Mouse (Mus musculus): Measurements from ENCODE around the gene Atr. TPM values are rescaled to one million over a fixed set of nuclear protein-coding genes. Genes with fewer than 3 reads are reported as not detected.

The Atr gene
- polyA plus RNA-seq, 1 experiment from 2014 or later: 16.9 TPM

DNA sequence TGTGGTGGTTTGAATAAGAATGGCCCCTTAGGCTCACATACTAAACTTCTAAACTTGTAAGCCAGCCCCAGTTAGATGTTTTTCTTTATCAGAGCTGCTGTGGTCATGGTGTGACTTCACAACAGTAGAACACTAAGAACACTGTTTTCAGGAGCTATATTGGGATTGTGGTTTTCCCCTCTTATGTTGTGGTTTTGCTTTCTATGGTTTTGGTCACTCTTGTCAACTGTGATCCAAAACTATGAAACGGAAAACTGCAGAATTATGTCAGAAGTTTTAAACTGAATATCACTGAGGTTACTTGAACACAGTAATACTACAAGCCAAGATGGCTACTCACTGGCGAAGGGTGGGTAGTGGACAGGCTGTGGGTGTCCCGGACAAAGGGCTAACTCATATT lies 24.6 kb upstream of the Atr start:
- H3K9me3 ChIP-seq (replicated peaks; ENCODE audit: control insufficient read depth, low read length): no peaks in the 10 kb centered on the region
- 89% methylated on average over 3 of the region's 3 CpGs for WGBS (ENCODE audit: insufficient replicate concordance)
- no peak overlapping the region for H3K9ac ChIP-seq (ENCODE audit: low read depth, low read length)
- no peak for ATAC-seq (replicated peaks; ENCODE audit: insufficient number of reproducible peaks, low FRiP score, low TSS enrichment)
- no peak overlapping the region for H3K4me3 ChIP-seq (ENCODE audit: low read depth, low read length)
- H3K36me3 ChIP-seq (ENCODE audit: control insufficient read depth, insufficient read depth, low read length): no peaks in the 10 kb centered on the region
- no peak overlapping the region for H3K27ac ChIP-seq (ENCODE audit: low read depth, low read length)
- H3K27me3 ChIP-seq (ENCODE audit: control insufficient read depth, insufficient read depth, low read length): no peaks in the 10 kb centered on the region
- no peak overlapping the region for H3K4me2 ChIP-seq
- H3K4me1 ChIP-seq (ENCODE audit: control insufficient read depth, insufficient read depth, low read length): no peaks in the 10 kb centered on the region

DNA sequence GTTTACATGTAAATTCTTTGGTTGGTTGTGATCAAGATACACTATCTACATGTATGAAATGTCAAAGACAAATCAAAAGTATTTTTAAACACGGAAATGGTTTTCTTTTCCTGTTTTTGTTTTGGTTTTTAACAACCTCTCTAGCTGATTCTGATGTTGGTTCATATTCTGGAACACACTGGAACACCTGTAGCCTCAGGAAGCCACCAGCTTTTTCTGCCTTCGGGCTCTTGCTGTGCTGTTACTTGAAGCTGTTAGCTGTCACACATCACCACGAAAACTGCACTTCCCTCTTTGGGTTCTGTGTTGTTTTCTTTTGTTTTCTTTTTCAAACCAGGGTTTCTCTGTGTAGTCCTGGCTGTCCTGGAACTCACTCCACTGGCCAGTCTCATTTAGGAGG lies 22.6 kb upstream of the Atr start:
- 64% methylated on average over 3 of the region's 3 CpGs for whole genome bisulfite sequencing (ENCODE audit: insufficient replicate concordance)
- H3K9ac ChIP-seq (ENCODE audit: low read depth, low read length): no peak overlapping the region
- no peak for ATAC-seq (replicated peaks; ENCODE audit: insufficient number of reproducible peaks, low FRiP score, low TSS enrichment)

DNA sequence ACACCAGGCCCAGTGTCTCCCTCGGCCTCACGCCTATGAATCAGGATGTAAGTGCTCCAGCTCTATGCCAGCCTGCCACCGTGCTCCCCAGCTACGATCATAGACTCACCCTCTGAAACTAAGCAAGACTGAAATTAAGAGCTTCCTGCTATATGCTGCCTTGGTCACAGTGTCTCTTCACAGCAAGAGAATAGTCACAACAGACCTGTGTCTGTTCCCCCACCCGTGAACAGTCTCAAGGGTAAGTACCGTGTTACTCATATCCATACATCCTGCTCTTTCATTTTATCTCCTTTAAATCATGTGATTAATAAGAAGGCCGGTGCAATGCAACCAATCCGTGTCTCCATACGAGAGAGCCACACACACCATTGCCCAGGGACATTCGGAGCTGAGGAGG lies 21.7 kb upstream of the Atr start:
- 87% methylated on average over 10 of the region's 10 CpGs for WGBS (ENCODE audit: insufficient replicate concordance)
- Histone ChIP-seq H3K9ac (ENCODE audit: low read depth, low read length) (no peak overlapping the region), H3K36me3 (ENCODE audit: control insufficient read depth, insufficient read depth, low read length) (no peaks in the 10 kb centered on the region), H3K4me2 (no peak overlapping the region), H3K4me3 (ENCODE audit: low read depth, low read length) (no peak overlapping the region), H3K27me3 (ENCODE audit: control insufficient read depth, insufficient read depth, low read length) (no peaks in the 10 kb centered on the region), H3K4me1 (ENCODE audit: control insufficient read depth, insufficient read depth, low read length) (no peaks in the 10 kb centered on the region), H3K9me3 (replicated peaks; ENCODE audit: control insufficient read depth, low read length) (no peaks in the 10 kb centered on the region), H3K27ac (ENCODE audit: low read depth, low read length) (no peak overlapping the region)
- no peak for ATAC-seq (replicated peaks; ENCODE audit: insufficient number of reproducible peaks, low FRiP score, low TSS enrichment)

More for the DNA sequence above, 22.6 kb upstream of the Atr start:
- H3K36me3 ChIP-seq (ENCODE audit: control insufficient read depth, insufficient read depth, low read length): no peaks in the 10 kb centered on the region
- H3K4me2 ChIP-seq: no peak overlapping the region
- H3K9me3 ChIP-seq (replicated peaks; ENCODE audit: control insufficient read depth, low read length): no peaks in the 10 kb centered on the region
- no peak overlapping the region for H3K27ac ChIP-seq (ENCODE audit: low read depth, low read length)
- H3K27me3 ChIP-seq (ENCODE audit: control insufficient read depth, insufficient read depth, low read length): no peaks in the 10 kb centered on the region
- H3K4me3 ChIP-seq (ENCODE audit: low read depth, low read length): no peak overlapping the region
- no peaks in the 10 kb centered on the region for H3K4me1 ChIP-seq (ENCODE audit: control insufficient read depth, insufficient read depth, low read length)

DNA sequence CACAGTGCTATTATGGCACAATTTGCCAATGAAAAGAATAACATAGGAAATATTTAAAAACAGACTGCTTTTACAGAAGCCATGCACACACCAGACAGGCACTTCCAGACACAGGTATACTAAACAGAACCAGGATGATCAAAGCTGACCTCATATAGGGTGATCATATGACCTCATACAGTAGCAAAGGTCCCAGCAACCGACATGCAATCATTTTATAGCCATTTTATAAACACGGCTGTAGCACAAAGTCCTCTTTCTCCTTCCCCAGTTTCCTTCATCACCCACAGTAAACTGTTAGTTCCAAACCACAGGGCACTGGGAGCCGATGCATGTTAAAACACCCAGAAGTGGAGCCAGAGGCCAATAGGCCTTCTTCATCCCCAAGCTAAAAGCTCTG lies 18.0 kb upstream of the Atr start:
- 74% methylated on average over 3 of the region's 3 CpGs for WGBS (ENCODE audit: insufficient replicate concordance)
- Histone ChIP-seq H3K36me3 (ENCODE audit: control insufficient read depth, insufficient read depth, low read length) (no peaks in the 10 kb centered on the region), H3K9me3 (replicated peaks; ENCODE audit: control insufficient read depth, low read length) (no peaks in the 10 kb centered on the region), H3K9ac (ENCODE audit: low read depth, low read length) (no peak overlapping the region), H3K27me3 (ENCODE audit: control insufficient read depth, insufficient read depth, low read length) (peaks cover 11% of the 10 kb centered on the region), H3K27ac (ENCODE audit: low read depth, low read length) (no peak overlapping the region), H3K4me2 (no peak overlapping the region), H3K4me3 (ENCODE audit: low read depth, low read length) (no peak overlapping the region), H3K4me1 (ENCODE audit: control insufficient read depth, insufficient read depth, low read length) (no peaks in the 10 kb centered on the region)
- ATAC-seq (replicated peaks; ENCODE audit: insufficient number of reproducible peaks, low FRiP score, low TSS enrichment): no peak

DNA sequence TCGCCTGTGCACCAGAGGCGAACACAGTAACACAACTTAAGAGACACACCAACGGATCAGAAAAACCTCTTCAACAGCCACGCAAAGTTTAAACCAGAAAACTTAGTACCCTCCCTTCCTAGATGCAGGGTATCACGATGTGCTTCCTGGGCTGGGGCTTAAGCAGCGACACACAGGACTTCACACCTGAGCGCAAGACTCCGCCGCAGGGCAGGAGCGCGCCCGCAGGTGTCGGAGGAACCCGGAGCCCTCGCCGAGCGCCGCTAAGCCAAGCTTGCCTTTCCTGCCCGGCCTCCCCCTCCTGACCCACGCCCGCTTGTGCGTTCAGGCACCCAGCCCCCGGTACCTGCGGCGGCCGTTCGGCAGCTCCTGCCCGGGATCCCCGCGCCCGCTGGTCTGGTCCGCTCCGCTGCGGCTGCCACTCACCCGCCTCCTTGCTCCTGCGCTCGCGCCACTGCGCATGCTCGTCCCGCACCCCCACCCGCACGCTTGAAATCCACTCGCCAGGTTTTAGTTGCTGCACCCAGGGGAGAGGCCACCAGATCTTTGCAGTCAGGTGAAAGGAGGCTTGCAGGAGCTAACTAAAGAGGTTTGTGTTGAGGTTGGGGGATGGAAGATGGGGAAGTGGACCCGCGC lies 12.5 kb upstream of the Atr start, which contains the start of gene Pls1:
Gene Pls1 (minus strand): TSS at position 487 of the 636 bp plus-strand sequence.
- H3K9ac ChIP-seq (ENCODE audit: low read depth, low read length): peak within 1 kb of the TSS; percentile 68
- H3K4me3 ChIP-seq (ENCODE audit: low read depth, low read length): peak within 1 kb of the TSS; percentile 59
- peak within 1 kb of the TSS; percentile 99 for H3K4me2 ChIP-seq
- H3K36me3 ChIP-seq (ENCODE audit: control insufficient read depth, insufficient read depth, low read length): no peaks in the 10 kb centered on the region
- H3K27ac ChIP-seq (ENCODE audit: low read depth, low read length): no peak within 1 kb of the TSS
- ATAC-seq (replicated peaks; ENCODE audit: insufficient number of reproducible peaks, low FRiP score, low TSS enrichment): peak; percentile 65
- no peaks in the 10 kb centered on the region for H3K9me3 ChIP-seq (replicated peaks; ENCODE audit: control insufficient read depth, low read length)
- peaks cover 22% of the 10 kb centered on the region for H3K27me3 ChIP-seq (ENCODE audit: control insufficient read depth, insufficient read depth, low read length)
- WGBS (ENCODE audit: insufficient replicate concordance): 1% methylated on average over 45 of the region's 46 CpGs
- H3K4me1 ChIP-seq (ENCODE audit: control insufficient read depth, insufficient read depth, low read length): no peaks in the 10 kb centered on the region

DNA sequence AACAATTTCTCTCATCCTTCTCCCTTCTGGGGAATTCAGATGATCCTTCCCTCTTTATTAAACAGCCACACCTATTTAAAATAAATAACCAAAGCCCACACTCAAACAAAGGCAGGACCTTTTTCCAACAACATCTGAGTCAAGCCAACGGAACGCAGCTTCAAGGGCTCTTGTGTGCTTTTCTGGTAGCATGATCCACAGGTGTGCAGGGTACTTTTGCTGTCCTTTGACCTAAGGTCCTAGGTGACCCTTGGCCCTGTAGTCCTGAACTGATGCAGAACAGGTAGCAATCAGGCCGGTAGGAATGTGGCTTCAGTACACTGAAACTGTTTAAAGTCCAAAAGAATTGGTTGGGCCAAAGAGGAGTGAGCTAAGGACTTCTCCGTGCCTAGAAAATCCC lies 11.7 kb upstream of the Atr start:
- Histone ChIP-seq H3K4me1 (ENCODE audit: control insufficient read depth, insufficient read depth, low read length) (no peaks in the 10 kb centered on the region), H3K27ac (ENCODE audit: low read depth, low read length) (no peak overlapping the region), H3K36me3 (ENCODE audit: control insufficient read depth, insufficient read depth, low read length) (no peaks in the 10 kb centered on the region), H3K9me3 (replicated peaks; ENCODE audit: control insufficient read depth, low read length) (no peaks in the 10 kb centered on the region), H3K4me3 (ENCODE audit: low read depth, low read length) (no peak overlapping the region), H3K9ac (ENCODE audit: low read depth, low read length) (no peak overlapping the region), H3K4me2 (no peak overlapping the region), H3K27me3 (ENCODE audit: control insufficient read depth, insufficient read depth, low read length) (peaks cover 22% of the 10 kb centered on the region)
- WGBS (ENCODE audit: insufficient replicate concordance): 65% methylated on average over 4 of the region's 4 CpGs
- ATAC-seq (replicated peaks; ENCODE audit: insufficient number of reproducible peaks, low FRiP score, low TSS enrichment): no peak

DNA sequence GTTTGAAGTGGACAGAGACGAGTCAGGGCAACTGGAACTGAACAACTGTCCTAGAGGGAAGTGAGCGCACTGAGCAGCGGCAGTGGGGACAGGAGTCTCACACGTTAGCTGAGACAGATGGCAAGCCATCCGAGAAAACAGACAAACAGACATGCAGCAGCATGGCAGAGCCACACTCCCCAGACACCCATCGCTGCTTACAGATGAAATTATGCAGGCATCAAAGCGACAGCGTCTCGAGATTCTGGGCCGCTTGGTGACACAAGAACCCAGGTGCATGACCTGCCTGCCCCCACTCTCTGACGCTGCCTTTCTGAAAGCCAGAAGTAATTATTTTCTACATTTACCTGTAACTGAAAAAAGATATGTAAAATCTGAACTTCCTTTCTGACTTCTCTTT lies 5.7 kb upstream of the Atr start:
- Histone ChIP-seq H3K27ac (ENCODE audit: low read depth, low read length) (no peak overlapping the region), H3K36me3 (ENCODE audit: control insufficient read depth, insufficient read depth, low read length) (no peaks in the 10 kb centered on the region), H3K9ac (ENCODE audit: low read depth, low read length) (0 out of 2 replicates have a peak overlapping the region, but pooled peaks have one; percentile 5), H3K4me1 (ENCODE audit: control insufficient read depth, insufficient read depth, low read length) (no peaks in the 10 kb centered on the region), H3K27me3 (ENCODE audit: control insufficient read depth, insufficient read depth, low read length) (no peaks in the 10 kb centered on the region), H3K4me3 (ENCODE audit: low read depth, low read length) (no peak overlapping the region), H3K9me3 (replicated peaks; ENCODE audit: control insufficient read depth, low read length) (no peaks in the 10 kb centered on the region), H3K4me2 (no peak overlapping the region)
- ATAC-seq (replicated peaks; ENCODE audit: insufficient number of reproducible peaks, low FRiP score, low TSS enrichment): no peak
- 64% methylated on average over 11 of the region's 11 CpGs for WGBS (ENCODE audit: insufficient replicate concordance)

DNA sequence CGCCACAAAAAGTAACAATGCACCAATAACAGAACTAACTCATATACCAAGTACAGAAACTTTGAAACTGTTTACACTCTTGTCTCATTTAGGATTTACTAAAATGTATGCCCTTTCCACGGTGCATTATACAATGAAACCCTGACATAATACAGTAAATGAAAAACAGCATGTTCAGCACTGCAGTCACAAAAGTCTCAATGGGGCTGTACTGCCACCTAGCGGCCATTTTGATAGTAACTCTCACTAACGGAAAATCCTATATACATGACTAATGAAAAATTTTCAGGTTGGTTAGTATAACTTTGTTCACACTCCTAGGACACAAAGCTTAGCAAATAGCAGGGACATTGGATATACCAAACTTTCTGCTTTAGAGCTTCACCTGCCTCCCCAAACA lies 4.5 kb upstream of the Atr start:
- no peaks in the 10 kb centered on the region for H3K36me3 ChIP-seq (ENCODE audit: control insufficient read depth, insufficient read depth, low read length)
- H3K27me3 ChIP-seq (ENCODE audit: control insufficient read depth, insufficient read depth, low read length): no peaks in the 10 kb centered on the region
- H3K9ac ChIP-seq (ENCODE audit: low read depth, low read length): no peak overlapping the region
- ATAC-seq (replicated peaks; ENCODE audit: insufficient number of reproducible peaks, low FRiP score, low TSS enrichment): no peak
- H3K4me2 ChIP-seq: no peak overlapping the region
- H3K27ac ChIP-seq (ENCODE audit: low read depth, low read length): no peak overlapping the region
- H3K9me3 ChIP-seq (replicated peaks; ENCODE audit: control insufficient read depth, low read length): no peaks in the 10 kb centered on the region
- H3K4me1 ChIP-seq (ENCODE audit: control insufficient read depth, insufficient read depth, low read length): no peaks in the 10 kb centered on the region
- H3K4me3 ChIP-seq (ENCODE audit: low read depth, low read length): no peak overlapping the region
- WGBS (ENCODE audit: insufficient replicate concordance): 32% methylated on average over 4 of the region's 4 CpGs

DNA sequence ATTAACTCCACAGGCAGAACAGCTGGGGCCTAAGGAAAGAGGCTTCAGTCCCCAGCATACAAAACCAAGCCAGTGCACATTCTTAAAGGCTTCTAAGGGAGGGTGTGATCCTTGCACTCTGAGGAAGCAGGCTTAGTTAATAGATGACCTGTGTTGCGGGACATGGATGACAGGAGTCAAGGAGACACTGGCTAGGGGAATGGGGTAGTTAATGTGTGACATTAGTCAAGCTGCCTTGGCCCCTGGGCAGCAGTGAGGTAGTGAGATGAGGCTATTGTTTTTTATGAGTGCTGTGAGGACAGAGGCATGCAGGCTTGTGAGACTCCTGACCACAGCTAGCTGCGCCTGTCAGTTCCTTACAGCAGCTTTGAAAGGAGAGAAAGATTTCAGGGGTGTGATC lies 2.5 kb upstream of the Atr start:
- no peak overlapping the region for H3K27ac ChIP-seq (ENCODE audit: low read depth, low read length)
- ATAC-seq (replicated peaks; ENCODE audit: insufficient number of reproducible peaks, low FRiP score, low TSS enrichment): no peak

More for the DNA sequence above, 2.5 kb upstream of the Atr start:
- H3K36me3 ChIP-seq (ENCODE audit: control insufficient read depth, insufficient read depth, low read length): no peaks in the 10 kb centered on the region
- H3K9ac ChIP-seq (ENCODE audit: low read depth, low read length): no peak overlapping the region
- WGBS (ENCODE audit: insufficient replicate concordance): 80% methylated on average over 2 of the region's 2 CpGs
- H3K9me3 ChIP-seq (replicated peaks; ENCODE audit: control insufficient read depth, low read length): no peaks in the 10 kb centered on the region
- no peak overlapping the region for H3K4me2 ChIP-seq
- no peaks in the 10 kb centered on the region for H3K4me1 ChIP-seq (ENCODE audit: control insufficient read depth, insufficient read depth, low read length)
- no peak overlapping the region for H3K4me3 ChIP-seq (ENCODE audit: low read depth, low read length)
- no peaks in the 10 kb centered on the region for H3K27me3 ChIP-seq (ENCODE audit: control insufficient read depth, insufficient read depth, low read length)
